Mouse (Mus musculus) kidney, embryonic 14.5 days (tissue): ENCODE results near the gene Camta1. TPM values are rescaled to one million over a fixed set of nuclear protein-coding genes. Genes with fewer than 3 reads are reported as not detected.

Source experiments
- ATAC-seq: fragments of 200-750 bp; cut with Nextera tagmentation; 2 replicates; pipeline ENCODE4 v1.8.0; 2017; ENCODE audit warnings: moderate number of reproducible peaks, mild to moderate bottlenecking, moderate TSS enrichment, moderate library complexity; ENCODE audit not compliant: low FRiP score, low TSS enrichment
- H3K27ac ChIP-seq: fragments of 300-500 bp; sonication (generic); 2 replicates; pipeline ENCODE4 v1.5.1; 2014; ENCODE audit warnings: low read depth, mild to moderate bottlenecking, low read length, moderate library complexity, mixed read lengths
- H3K27me3 ChIP-seq: fragments of 300-500 bp; sonication (generic); 2 replicates; pipeline ENCODE4 v1.6.1; 2014; ENCODE audit warnings: mild to moderate bottlenecking, low read length; ENCODE audit not compliant: control insufficient read depth, insufficient read depth
- H3K36me3 ChIP-seq: fragments of 300-500 bp; sonication (generic); 2 replicates; pipeline ENCODE4 v1.6.1; 2014; ENCODE audit warnings: low read length, mixed read lengths; ENCODE audit not compliant: control insufficient read depth, insufficient read depth
- H3K4me1 ChIP-seq: fragments of 300-500 bp; sonication (generic); 2 replicates; pipeline ENCODE4 v1.6.1; 2014; ENCODE audit warnings: low read length, mixed read lengths; ENCODE audit not compliant: control insufficient read depth, insufficient read depth
- H3K4me2 ChIP-seq: fragments of 300-500 bp; sonication (generic); replicated peaks from 2 replicates; pipeline ENCODE4 v1.6.1; 2014; ENCODE audit warnings: low read depth, mild to moderate bottlenecking, low read length
- H3K4me3 ChIP-seq: fragments of 300-500 bp; sonication (generic); 2 replicates; pipeline ENCODE4 v1.5.1; 2014; ENCODE audit warnings: mild to moderate bottlenecking, low read length
- H3K9ac ChIP-seq: fragments of 300-500 bp; sonication (generic); 2 replicates; pipeline ENCODE4 v1.6.1; 2014; ENCODE audit warnings: low read depth, mild to moderate bottlenecking, low read length, moderate library complexity
- H3K9me3 ChIP-seq: fragments of 300-500 bp; sonication (generic); 2 replicates; pipeline ENCODE4 v1.6.1; 2016; ENCODE audit warnings: low read length; ENCODE audit not compliant: control insufficient read depth
- WGBS: fragments of 180-500 bp; shearing (Covaris S2); extraction: QIAGEN DNeasy Blood & Tissue Kit; methylation state at CpG from one replicate; pipeline ENCODE4 v1.1.7; 2014; 5-methylcytosine and 5-hydroxymethylcytosine counted together
- polyA plus RNA-seq: library from polyadenylated mRNA; unstranded; fragments of >200 nt; fragmentation: Nextera tagmentation; extraction: Ambion mirVana; gene quantifications from 2 replicates; pipeline ENCODE4 v1.2.1, GENCODE M21; 2014

Camta1 gene
- polyA plus RNA-seq, 1 experiment from 2014 or later, result 107 TPM

DNA sequence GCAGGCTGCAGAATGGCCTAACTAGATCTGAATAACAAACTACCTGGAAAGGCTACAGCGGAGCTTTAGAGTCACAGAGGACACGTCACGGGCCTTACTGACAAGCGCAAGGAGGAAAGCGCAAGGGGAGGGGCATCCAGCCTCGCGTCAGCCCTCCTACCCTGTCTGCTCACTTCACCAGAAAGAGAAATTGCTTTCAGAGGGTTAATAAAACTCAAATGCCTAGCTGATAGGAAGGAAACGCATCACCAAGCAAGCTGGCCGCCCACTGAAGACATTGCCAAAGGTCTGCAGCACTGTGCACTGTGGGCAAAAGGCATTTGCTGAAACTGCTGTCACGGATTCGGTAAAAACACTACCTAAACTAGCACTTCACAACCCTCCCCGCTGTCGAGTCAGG is 961.2 kb downstream of the Camta1 start:
- Histone ChIP-seq H3K4me3 (no peak overlapping the region), H3K9ac (no peak overlapping the region), H3K27ac (no peak overlapping the region), H3K9me3 (no peaks in the 10 kb centered on the region), H3K27me3 (no peaks in the 10 kb centered on the region), H3K4me1 (0 out of 2 replicates have a peak, but pooled peaks cover 3% of the 10 kb centered on the region), H3K36me3 (peaks cover 71% of the 10 kb centered on the region), H3K4me2 (no peak overlapping the region)
- 94% methylated on average over 13 of the region's 13 CpGs for WGBS
- no peak for ATAC-seq

DNA sequence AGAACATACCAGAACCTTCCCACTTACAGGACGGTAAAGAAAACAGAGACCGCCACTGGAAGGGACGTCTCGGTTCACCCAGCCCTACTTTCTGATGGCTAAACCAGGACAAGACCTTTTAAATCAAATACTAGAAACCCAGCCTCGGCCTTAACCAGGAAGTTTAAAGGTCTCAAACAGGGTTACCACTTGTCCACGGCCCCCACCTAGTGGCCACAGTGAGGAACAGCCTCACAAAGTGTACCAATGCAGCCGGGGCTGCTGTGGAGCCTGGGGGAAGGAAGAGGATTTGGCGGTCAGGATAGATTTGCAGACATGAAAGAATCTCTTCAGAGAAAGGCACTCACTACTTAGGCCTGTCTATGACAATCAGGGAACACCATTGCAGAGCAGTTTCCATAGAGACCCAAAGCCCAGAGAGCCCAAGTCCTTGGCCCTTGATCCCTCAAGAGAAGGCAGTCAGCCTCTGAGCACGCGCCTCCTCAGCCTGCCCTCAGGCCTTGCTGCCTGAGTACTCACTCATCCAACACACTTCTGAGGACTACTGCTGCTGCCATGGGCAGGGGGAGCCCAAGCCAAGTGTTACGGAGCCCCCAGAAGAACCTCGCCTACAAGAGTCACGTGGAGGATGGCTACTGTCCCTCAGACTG is 962.8 kb downstream of the Camta1 start:
- no peaks in the 10 kb centered on the region for H3K27me3 ChIP-seq
- no peak overlapping the region for H3K27ac ChIP-seq
- no peak overlapping the region for H3K9ac ChIP-seq
- no peak overlapping the region for H3K4me3 ChIP-seq
- 0 out of 2 replicates have a peak, but pooled peaks cover 9% of the 10 kb centered on the region for H3K4me1 ChIP-seq
- 0 out of 2 replicates have a peak, but pooled peaks have one; percentile 4 for ATAC-seq
- WGBS, result 45% methylated on average over 13 of the region's 13 CpGs
- H3K36me3 ChIP-seq, result peaks cover 60% of the 10 kb centered on the region
- no peak overlapping the region for H3K4me2 ChIP-seq
- no peaks in the 10 kb centered on the region for H3K9me3 ChIP-seq

DNA sequence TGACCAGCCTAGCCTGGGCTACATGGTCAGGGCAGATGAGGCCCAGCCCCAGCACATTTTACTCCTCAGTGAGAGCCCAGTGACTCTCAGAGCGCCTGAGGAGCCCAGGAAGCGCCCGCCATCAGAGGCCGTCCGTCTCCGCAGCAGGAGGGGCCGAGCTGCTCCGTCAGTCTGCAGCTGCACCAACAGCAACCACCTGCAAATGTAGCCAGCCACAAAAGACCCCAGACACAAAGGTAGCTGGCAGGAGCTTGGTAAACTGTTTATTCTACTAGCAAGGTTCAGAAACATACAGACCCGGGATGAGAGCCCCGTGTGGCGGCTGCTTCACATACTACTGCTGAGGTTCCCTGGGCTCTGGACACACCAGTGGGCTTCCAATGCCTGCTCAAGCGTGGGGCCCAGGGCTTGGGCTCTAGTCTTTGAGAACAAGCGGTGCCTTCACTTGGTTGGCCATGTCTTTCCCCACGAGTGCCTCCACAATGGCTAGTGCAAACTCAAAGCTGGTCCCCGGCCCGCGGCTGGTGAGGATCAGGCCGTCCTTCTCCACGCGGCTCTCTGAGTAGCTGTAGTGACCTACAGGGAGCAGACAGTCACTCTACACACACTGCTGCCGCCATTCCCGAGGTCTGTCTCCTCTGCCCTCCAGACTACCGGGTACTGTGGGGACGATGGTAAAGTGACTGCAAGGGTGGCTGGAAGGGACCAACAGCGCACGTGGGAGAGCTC is 964.6 kb downstream of the Camta1 start:
- no peak overlapping the region for H3K4me2 ChIP-seq
- WGBS, result 94% methylated on average over 26 of the region's 26 CpGs
- ATAC-seq, result no peak
- H3K27ac ChIP-seq, result no peak overlapping the region
- peaks cover 50% of the 10 kb centered on the region for H3K36me3 ChIP-seq
- no peaks in the 10 kb centered on the region for H3K9me3 ChIP-seq
- H3K9ac ChIP-seq, result no peak overlapping the region
- 0 out of 2 replicates have a peak, but pooled peaks cover 9% of the 10 kb centered on the region for H3K4me1 ChIP-seq
- no peak overlapping the region for H3K4me3 ChIP-seq
- H3K27me3 ChIP-seq, result no peaks in the 10 kb centered on the region

DNA sequence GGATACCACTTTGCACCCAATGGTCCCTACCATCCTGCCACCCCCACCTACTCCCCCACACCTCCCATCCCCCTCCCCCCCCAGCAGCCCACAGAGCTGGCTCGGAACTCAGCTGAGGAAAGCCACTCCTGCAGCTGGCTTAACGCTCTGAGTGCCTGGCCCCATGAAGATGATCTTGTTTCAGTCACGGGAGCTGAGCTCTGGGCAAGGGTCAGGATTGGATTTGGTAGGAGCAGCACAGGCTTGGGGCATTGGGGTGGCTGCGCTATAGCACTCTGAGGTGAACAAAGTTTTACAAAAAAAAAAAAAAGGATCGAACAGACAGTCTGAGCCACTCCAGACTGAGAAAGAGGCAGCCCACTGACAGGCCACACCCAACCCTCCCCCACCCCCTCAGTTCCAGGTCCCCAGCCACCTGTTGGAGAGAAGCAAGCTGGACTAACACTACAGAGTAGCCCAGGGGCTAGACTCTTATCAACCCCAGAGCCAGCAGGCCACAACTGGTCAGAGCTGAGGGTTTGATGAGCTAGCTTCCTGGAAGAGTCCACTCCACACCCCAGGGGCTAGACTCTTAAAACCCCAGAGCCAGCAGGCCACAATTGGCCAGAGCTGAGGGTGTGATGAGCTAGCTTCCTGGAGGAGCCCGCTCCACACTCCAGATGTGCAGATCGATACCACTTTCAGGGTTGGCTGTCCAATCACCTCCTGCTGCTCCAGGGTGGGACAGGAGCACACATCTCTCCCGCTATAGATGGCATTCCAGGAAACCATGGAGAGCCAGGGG is 966.8 kb downstream of the Camta1 start:
- Histone ChIP-seq H3K9me3 (no peaks in the 10 kb centered on the region), H3K4me2 (no peak overlapping the region), H3K9ac (no peak overlapping the region), H3K4me3 (no peak overlapping the region), H3K36me3 (peaks cover 36% of the 10 kb centered on the region), H3K4me1 (peaks cover 19% of the 10 kb centered on the region; the same call in 1 of the 2 replicates), H3K27me3 (no peaks in the 10 kb centered on the region), H3K27ac (no peak overlapping the region)
- 55% methylated on average over 8 of the region's 8 CpGs for WGBS
- ATAC-seq, result 0 out of 2 replicates have a peak, but pooled peaks have one; percentile 17

DNA sequence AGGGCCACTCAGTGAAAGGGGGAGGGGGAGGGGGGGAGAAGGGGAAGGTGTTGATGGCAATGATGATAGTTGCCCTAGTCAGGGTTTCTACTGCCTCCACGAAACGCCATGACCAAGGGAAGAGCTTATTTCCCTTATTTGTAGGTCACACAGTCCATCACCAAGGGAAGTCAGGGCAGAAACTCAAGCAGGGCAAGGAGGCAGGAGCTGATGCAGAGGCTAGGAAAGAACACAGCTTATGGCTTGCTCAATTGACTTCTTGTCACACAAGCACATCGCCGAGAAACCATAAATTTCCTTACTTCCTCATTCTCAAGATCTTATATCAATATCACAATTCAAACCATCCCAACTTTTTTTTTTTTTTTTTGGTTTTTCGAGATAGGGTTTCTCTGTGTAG is 970.4 kb downstream of the Camta1 start:
- Histone ChIP-seq H3K9me3 (no peaks in the 10 kb centered on the region), H3K36me3 (0 out of 2 replicates have a peak, but pooled peaks cover 5% of the 10 kb centered on the region), H3K4me3 (no peak overlapping the region), H3K27me3 (no peaks in the 10 kb centered on the region), H3K4me2 (no peak overlapping the region), H3K4me1 (peaks cover 26% of the 10 kb centered on the region; the same call in 1 of the 2 replicates), H3K27ac (no peak overlapping the region), H3K9ac (no peak overlapping the region)
- 61% methylated on average over 5 of the region's 5 CpGs for WGBS
- ATAC-seq, result no peak

DNA sequence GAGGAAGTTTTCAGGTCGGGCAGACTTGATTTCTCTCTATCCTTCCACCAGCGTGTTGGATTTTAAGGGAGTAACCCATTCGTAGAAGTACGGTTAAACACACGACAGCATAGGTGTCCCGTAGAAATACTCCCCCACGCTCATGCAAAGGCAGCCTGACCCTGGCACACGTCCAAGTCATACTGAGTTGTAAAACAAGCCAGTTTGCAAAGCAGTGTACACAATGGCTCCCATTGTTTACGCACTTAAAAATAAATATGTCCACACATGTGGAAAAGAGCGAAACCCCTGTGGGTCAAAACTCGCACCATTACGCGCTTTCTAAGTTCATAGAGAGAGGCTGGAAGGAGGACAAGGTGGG is 971.7 kb downstream of the Camta1 start:
- Histone ChIP-seq H3K4me3 (no peak overlapping the region), H3K27ac (peak overlapping the region; percentile 69; the same call in 1 of the 2 replicates), H3K4me2 (peak overlapping the region; percentile 6; the same call in 1 of the 2 replicates), H3K9me3 (no peaks in the 10 kb centered on the region), H3K9ac (no peak overlapping the region), H3K27me3 (no peaks in the 10 kb centered on the region), H3K4me1 (peaks cover 23% of the 10 kb centered on the region; the same call in 1 of the 2 replicates), H3K36me3 (no peaks in the 10 kb centered on the region)
- ATAC-seq, result no peak
- whole genome bisulfite sequencing, result 32% methylated on average over 13 of the region's 13 CpGs

DNA sequence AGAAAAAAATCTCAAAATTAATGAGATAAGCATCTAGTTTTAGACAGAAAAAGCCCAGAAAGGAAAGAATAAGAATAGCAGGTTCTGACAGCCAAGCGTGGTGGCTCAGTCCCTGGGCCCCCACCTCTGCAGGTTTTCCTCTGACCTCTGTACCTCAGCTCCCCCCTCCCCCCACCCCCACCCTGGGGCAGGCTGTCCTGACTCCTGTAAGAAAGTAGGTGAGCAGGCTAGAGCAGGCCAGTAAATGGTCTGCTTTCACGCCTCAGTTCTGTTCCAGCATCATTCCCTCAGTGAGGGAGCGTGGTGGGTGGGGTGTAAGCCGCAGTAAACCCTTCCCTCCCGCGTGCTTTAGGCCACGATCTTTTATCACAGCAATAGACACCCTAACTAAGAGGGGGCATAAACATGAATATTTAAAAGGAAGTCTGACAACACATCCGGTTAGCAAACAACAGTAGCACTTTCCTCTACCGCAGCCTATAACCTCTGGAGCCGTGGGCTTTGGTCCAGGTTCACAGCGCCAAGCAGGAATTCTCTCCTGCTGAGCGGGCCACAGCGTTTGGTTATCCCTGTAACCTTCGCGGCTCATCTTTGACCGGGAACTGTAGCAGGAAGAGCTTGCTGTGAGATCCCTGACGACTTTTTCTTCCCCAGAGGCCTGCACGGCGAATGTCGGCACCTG is 972.3 kb downstream of the Camta1 start:
- 37% methylated on average over 20 of the region's 20 CpGs for WGBS
- no peaks in the 10 kb centered on the region for H3K36me3 ChIP-seq
- peaks cover 18% of the 10 kb centered on the region; the same call in 1 of the 2 replicates for H3K4me1 ChIP-seq
- H3K9me3 ChIP-seq, result no peaks in the 10 kb centered on the region
- H3K4me2 ChIP-seq, result peak overlapping the region; percentile 6; the same call in 1 of the 2 replicates
- no peak overlapping the region for H3K4me3 ChIP-seq
- H3K9ac ChIP-seq, result peak overlapping the region; percentile 1; the same call in 1 of the 2 replicates
- no peak for ATAC-seq
- H3K27ac ChIP-seq, result peak overlapping the region; percentile 69; the same call in 1 of the 2 replicates
- H3K27me3 ChIP-seq, result no peaks in the 10 kb centered on the region

- ATAC-seq, result peak; percentile 26; the same call in 1 of the 2 replicates
- H3K9ac ChIP-seq, result no peak overlapping the region
- no peaks in the 10 kb centered on the region for H3K27me3 ChIP-seq
- no peaks in the 10 kb centered on the region for H3K36me3 ChIP-seq
- H3K4me3 ChIP-seq, result no peak overlapping the region
- H3K4me1 ChIP-seq, result peaks cover 17% of the 10 kb centered on the region; the same call in 1 of the 2 replicates
- no peak overlapping the region for H3K4me2 ChIP-seq
- no peak overlapping the region for H3K27ac ChIP-seq
- H3K9me3 ChIP-seq, result no peaks in the 10 kb centered on the region
- WGBS, result 82% methylated on average over 4 of the region's 4 CpGs
Measured at GRCm38 (mm10) chr4:150888492-150888891, 973.2 kb downstream of the Camta1 start.
